Mouse (Mus musculus) adrenal gland, adult 8-10 months (tissue): ENCODE data around the gene Camta2. TPM values are rescaled to one million over a fixed set of nuclear protein-coding genes. Genes with fewer than 3 reads are reported as not detected.

Source experiments
- DNase-seq: peaks from one replicate; pipeline ENCODE4 v3.0.0; 2022
- total RNA-seq, 4 experiments: library from RNA; stranded (reverse); gene quantifications; 2 replicates each; pipeline ENCODE4 v1.2.4; 2022

Camta2 gene
- total RNA-seq, 4 experiments from 2014 or later: 42.7 to 57.7 (median 49.8) TPM

GRCm38 (mm10) chr11:70646691-70647650 lies 40.9 kb downstream of the Camta2 start, which contains the start of the genes Rnf167 and Slc25a11:
Gene Rnf167 (plus strand): TSS chr11:70647235.
Gene Slc25a11 (minus strand): TSS chr11:70647479.
- peak; percentile 95 for DNase-seq

GRCm38 (mm10) chr11:70646259-70646555 lies 41.7 kb downstream of the Camta2 start:
- no peak for DNase-seq

- no peak for DNase-seq
Observed at GRCm38 (mm10) chr11:70645461-70646258, 42.2 kb downstream of the Camta2 start.

- no peak for DNase-seq
Observed at GRCm38 (mm10) chr11:70644564-70645103, 43.3 kb downstream of the Camta2 start.

- no peak for DNase-seq
Observed at GRCm38 (mm10) chr11:70643051-70643450, 44.9 kb downstream of the Camta2 start.

- no peak for DNase-seq
Observed at GRCm38 (mm10) chr11:70641241-70641640, 46.7 kb downstream of the Camta2 start.

- no peak for DNase-seq
Observed at GRCm38 (mm10) chr11:70639976-70640375, 47.9 kb downstream of the Camta2 start.

- no peak for DNase-seq
Observed at GRCm38 (mm10) chr11:70638714-70639278, 49.1 kb downstream of the Camta2 start, which contains the start of gene Gp1ba. Gene Gp1ba (plus strand): TSS chr11:70639122.

- DNase-seq: no peak
Observed at GRCm38 (mm10) chr11:70638293-70638692, 49.6 kb downstream of the Camta2 start.

- no peak for DNase-seq
Observed at GRCm38 (mm10) chr11:70637764-70638163, 50.1 kb downstream of the Camta2 start.

GRCm38 (mm10) chr11:70635601-70636000 lies 52.3 kb downstream of the Camta2 start:
- DNase-seq: no peak

- no peak for DNase-seq
Observed at GRCm38 (mm10) chr11:70630129-70630528, 57.8 kb downstream of the Camta2 start.

GRCm38 (mm10) chr11:70629557-70629956 lies 58.3 kb downstream of the Camta2 start:
- no peak for DNase-seq

- DNase-seq: no peak
Observed at GRCm38 (mm10) chr11:70628431-70628830, 59.5 kb downstream of the Camta2 start.

GRCm38 (mm10) chr11:70626877-70627276 lies 61.0 kb downstream of the Camta2 start:
- DNase-seq: no peak

GRCm38 (mm10) chr11:70625473-70625872 lies 62.4 kb downstream of the Camta2 start:
- DNase-seq: no peak

GRCm38 (mm10) chr11:70623053-70623742 lies 64.7 kb downstream of the Camta2 start:
- DNase-seq: no peak

GRCm38 (mm10) chr11:70621972-70622814 lies 65.7 kb downstream of the Camta2 start:
- no peak for DNase-seq
